In the genomic region with DNA sequence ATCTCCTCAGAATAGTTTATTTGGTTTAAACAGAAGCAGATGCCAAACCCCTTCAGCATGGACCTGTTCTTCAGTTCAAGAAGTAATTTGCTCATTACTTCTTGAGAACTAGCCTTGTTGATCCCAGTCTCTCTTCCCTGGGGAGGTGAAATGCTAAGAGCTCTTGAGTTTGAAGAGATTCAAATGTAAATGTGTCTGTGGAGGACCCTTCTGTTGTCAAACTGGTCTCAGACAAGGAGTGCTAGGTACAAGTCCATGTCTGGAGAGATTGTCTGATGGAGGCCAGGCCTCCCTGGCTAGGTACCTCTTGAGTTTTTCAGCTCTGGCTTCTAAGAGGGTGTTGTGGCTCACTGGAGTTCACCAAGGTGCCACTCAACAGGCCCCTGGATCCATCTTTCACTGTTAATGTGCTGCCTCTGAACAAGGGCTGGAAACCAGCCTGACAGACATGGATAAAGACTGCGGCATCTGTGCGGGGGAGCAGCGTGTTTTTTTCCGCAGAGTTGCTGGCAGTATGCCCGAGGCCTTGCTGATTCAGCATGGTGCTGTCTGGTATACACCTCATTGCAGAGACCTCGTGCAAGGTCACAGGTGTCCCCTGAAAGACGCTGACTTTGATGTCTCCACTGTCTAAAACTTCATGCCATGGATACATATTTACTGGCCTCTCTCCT, we compare ENCODE assay signal across 8 mouse cellular contexts. TPM values are rescaled to one million over a fixed set of nuclear protein-coding genes. Genes with fewer than 3 reads are reported as not detected.
DNase-seq lines count a peak whose midpoint lies in the region; ATAC-seq lines count a peak whose summit lies in the region.
"Had no signal": no experiment of that assay in that cellular context is flagged by ENCODE, and none has a peak within 500 bp of the region (broad histone marks: within the 10 kb centered on the region; RNA-seq: fewer than 3 reads in every experiment).

No protein-coding gene starts in this region.

- no peak overlapping the region for H3K4me3 ChIP-seq in hindbrain, embryonic 12.5 days
- H3K4me3 ChIP-seq: lung, embryonic 15.5 days had no signal

- no peaks in the 10 kb centered on the region for H3K27me3 ChIP-seq in hindbrain, embryonic 12.5 days
- H3K27me3 ChIP-seq: lung, embryonic 15.5 days had no signal

- 0 out of 2 replicates have a peak, but pooled peaks cover 6% of the 10 kb centered on the region for H3K36me3 ChIP-seq in hindbrain, embryonic 12.5 days
- H3K36me3 ChIP-seq: lung, embryonic 15.5 days had no signal

- WGBS in hindbrain, embryonic 12.5 days, result 76% methylated on average over 7 of the region's 7 CpGs

- DNase-seq in lung, adult 18-20 months, result peak; percentile 6 to 24
- DNase-seq in lung, postnatal 14 days, result no peak
- DNase-seq in cerebellum, adult 9-10 months, result peak; percentile 66
- DNase-seq in layer of hippocampus, postnatal 14 days (ENCODE audit: low spot score in 2 of 2), result peak; percentile 82 to 85
- peak; percentile 87 for DNase-seq in right cerebral cortex, postnatal 14 days

- H3K9me3 ChIP-seq in hindbrain, embryonic 12.5 days (replicated peaks), result no peaks in the 10 kb centered on the region
- H3K9me3 ChIP-seq: lung, embryonic 15.5 days had no signal

- H3K27ac ChIP-seq in hindbrain, embryonic 12.5 days, result no peak overlapping the region
- H3K27ac ChIP-seq: lung, embryonic 15.5 days had no signal

- no peak for ATAC-seq in granulocyte monocyte progenitor cell, adult 5-6 weeks (replicated peaks; ENCODE audit: poor library complexity, severe bottlenecking)
- no peak for ATAC-seq in hindbrain, embryonic 12.5 days (ENCODE audit: low FRiP score)

- H3K9ac ChIP-seq in hindbrain, embryonic 12.5 days, result no peak overlapping the region
- H3K9ac ChIP-seq: lung, embryonic 15.5 days had no signal

- peaks cover 6% of the 10 kb centered on the region for H3K4me1 ChIP-seq in hindbrain, embryonic 12.5 days

- H3K4me2 ChIP-seq in hindbrain, embryonic 12.5 days (replicated peaks), result no peak overlapping the region
- H3K4me2 ChIP-seq: lung, embryonic 15.5 days had no signal

RNA-seq across cellular contexts. Expression of a gene that starts 45.6 kb away (rescaled TPM):
- 100 to 1,000 TPM; 119 to 120 TPM for total RNA-seq in layer of hippocampus, postnatal 14 days (2021)
- total RNA-seq in granulocyte monocyte progenitor cell, adult 5-6 weeks (2014; fragmentation: Nextera tagmentation), result 2.4 and 2.6 TPM in 2 replicates
- 0.60 and 2.0 TPM in 2 replicates for total RNA-seq in granulocyte monocyte progenitor cell, adult 5-6 weeks (2017)
- polyA plus RNA-seq in hindbrain, embryonic 12.5 days (2016; fragmentation: Nextera tagmentation; extraction: Ambion mirVana), result 122 and 126 TPM in 2 replicates

Comparison
In these comparisons a context has a peak if more than half of its experiments do, and no peak if none do; other contexts are left out.
1. RNA of a gene that starts 45.6 kb away (total RNA-seq): 119 to 120 TPM in layer of hippocampus, postnatal 14 days; 0.60 to 2.6 TPM in granulocyte monocyte progenitor cell, adult 5-6 weeks; every median in the first group is over 10 times any median in the second.